Mouse (Mus musculus) ES-Bruce4 (cell line): Measurements from ENCODE around the gene Gan. TPM values are rescaled to one million over a fixed set of nuclear protein-coding genes. Genes with fewer than 3 reads are reported as not detected.

Source experiments
- H3K27ac ChIP-seq: 2 replicates; pipeline ENCODE4 v1.5.1; 2012; ENCODE audit warnings: low read length, inconsistent platforms; ENCODE audit not compliant: insufficient read depth
- H3K27me3 ChIP-seq: 2 replicates; pipeline ENCODE4 v1.6.1; 2012; ENCODE audit warnings: mild to moderate bottlenecking, low read length, inconsistent platforms; ENCODE audit not compliant: control insufficient read depth, poor library complexity, insufficient read depth, severe bottlenecking
- H3K36me3 ChIP-seq: 2 replicates; pipeline ENCODE4 v1.6.1; 2012; ENCODE audit warnings: inconsistent platforms, mild to moderate bottlenecking, low read length, moderate library complexity; ENCODE audit not compliant: control insufficient read depth, poor library complexity, insufficient read depth, severe bottlenecking
- H3K4me1 ChIP-seq: one replicate; pipeline ENCODE4 v1.8.1; 2011; ENCODE audit warnings: low read length; ENCODE audit not compliant: control insufficient read depth, insufficient read depth
- H3K4me3 ChIP-seq: 2 replicates; pipeline ENCODE4 v1.5.1; 2011; ENCODE audit warnings: low read depth, mild to moderate bottlenecking, low read length
- H3K9ac ChIP-seq: 2 replicates; pipeline ENCODE4 v1.6.1; 2012; ENCODE audit warnings: low read depth, mild to moderate bottlenecking, inconsistent platforms; ENCODE audit not compliant: poor library complexity, severe bottlenecking
- H3K9me3 ChIP-seq: replicated peaks from 2 replicates; pipeline ENCODE4 v1.6.1; 2012; ENCODE audit warnings: mild to moderate bottlenecking, low read length, inconsistent platforms; ENCODE audit not compliant: control insufficient read depth, poor library complexity, insufficient read depth, severe bottlenecking
- CTCF ChIP-seq: IDR thresholded peaks from one replicate; pipeline ENCODE4 v1.8.1; 2011; ENCODE audit warnings: low read depth, low read length
- EP300 ChIP-seq: IDR thresholded peaks from 2 replicates; pipeline ENCODE4 v1.6.1; 2011; ENCODE audit warnings: low read depth, low read length; ENCODE audit not compliant: insufficient read depth
- POLR2A ChIP-seq: IDR thresholded peaks from one replicate; pipeline ENCODE4 v1.8.1; 2011; ENCODE audit warnings: low read length; ENCODE audit not compliant: insufficient read depth
- polyA plus RNA-seq: library from polyadenylated mRNA; stranded (reverse); fragments of >200 nt; gene quantifications from 2 replicates; pipeline ENCODE4 v1.2.4, GENCODE M21; 2011; ENCODE audit warnings: low read depth; ENCODE audit not compliant: missing spikeins, insufficient read depth, insufficient read length

Gene Gan
- polyA plus RNA-seq, 1 experiment = 11.7 TPM

GRCm38 (mm10) chr8:117199658-117200057 lies 41.7 kb downstream of the Gan start:
- H3K9ac ChIP-seq = no peak overlapping the region
- H3K9me3 ChIP-seq = no peaks in the 10 kb centered on the region
- H3K4me1 ChIP-seq = peaks cover 2% of the 10 kb centered on the region
- no peaks in the 10 kb centered on the region for H3K36me3 ChIP-seq
- no peaks in the 10 kb centered on the region for H3K27me3 ChIP-seq
- H3K27ac ChIP-seq = no peak overlapping the region
- no peak for TF ChIP-seq EP300
- no peak for TF ChIP-seq POLR2A
- TF ChIP-seq CTCF = no peak
- no peak overlapping the region for H3K4me3 ChIP-seq

GRCm38 (mm10) chr8:117200346-117200745 lies 42.4 kb downstream of the Gan start:
- Histone ChIP-seq H3K4me1 (no peaks in the 10 kb centered on the region), H3K9me3 (no peaks in the 10 kb centered on the region), H3K4me3 (no peak overlapping the region), H3K27ac (no peak overlapping the region), H3K36me3 (no peaks in the 10 kb centered on the region), H3K9ac (no peak overlapping the region), H3K27me3 (no peaks in the 10 kb centered on the region)
- TF ChIP-seq EP300 (no peak), CTCF (no peak), POLR2A (no peak)

- Histone ChIP-seq H3K27me3 (no peaks in the 10 kb centered on the region), H3K4me1 (no peaks in the 10 kb centered on the region), H3K9ac (no peak overlapping the region), H3K4me3 (no peak overlapping the region), H3K36me3 (no peaks in the 10 kb centered on the region), H3K27ac (no peak overlapping the region), H3K9me3 (no peaks in the 10 kb centered on the region)
- TF ChIP-seq POLR2A = no peak
- no peak for TF ChIP-seq EP300
- no peak for TF ChIP-seq CTCF
Observed at GRCm38 (mm10) chr8:117200803-117201202, 42.9 kb downstream of the Gan start.

GRCm38 (mm10) chr8:117201221-117202017 lies 43.5 kb downstream of the Gan start:
- Histone ChIP-seq H3K27me3 (no peaks in the 10 kb centered on the region), H3K9me3 (no peaks in the 10 kb centered on the region), H3K4me3 (no peak overlapping the region), H3K4me1 (no peaks in the 10 kb centered on the region), H3K36me3 (no peaks in the 10 kb centered on the region), H3K9ac (no peak overlapping the region), H3K27ac (no peak overlapping the region)
- TF ChIP-seq CTCF (no peak), EP300 (no peak), POLR2A (no peak)

- Histone ChIP-seq H3K9me3 (no peaks in the 10 kb centered on the region), H3K9ac (no peak overlapping the region), H3K36me3 (no peaks in the 10 kb centered on the region), H3K27ac (no peak overlapping the region), H3K4me3 (no peak overlapping the region), H3K27me3 (no peaks in the 10 kb centered on the region), H3K4me1 (no peaks in the 10 kb centered on the region)
- no peak for TF ChIP-seq EP300
- no peak for TF ChIP-seq CTCF
- no peak for TF ChIP-seq POLR2A
Observed at GRCm38 (mm10) chr8:117203085-117203484, 45.1 kb downstream of the Gan start.

GRCm38 (mm10) chr8:117205884-117206283 lies 47.9 kb downstream of the Gan start:
- no peaks in the 10 kb centered on the region for H3K9me3 ChIP-seq
- H3K9ac ChIP-seq = no peak overlapping the region
- H3K27ac ChIP-seq = no peak overlapping the region
- TF ChIP-seq CTCF = no peak
- TF ChIP-seq POLR2A = no peak
- no peak for TF ChIP-seq EP300
- H3K36me3 ChIP-seq = no peaks in the 10 kb centered on the region
- H3K27me3 ChIP-seq = no peaks in the 10 kb centered on the region
- H3K4me3 ChIP-seq = no peak overlapping the region
- no peaks in the 10 kb centered on the region for H3K4me1 ChIP-seq
